Mouse (Mus musculus): ENCODE measurements around the gene Ak9.

DNA sequence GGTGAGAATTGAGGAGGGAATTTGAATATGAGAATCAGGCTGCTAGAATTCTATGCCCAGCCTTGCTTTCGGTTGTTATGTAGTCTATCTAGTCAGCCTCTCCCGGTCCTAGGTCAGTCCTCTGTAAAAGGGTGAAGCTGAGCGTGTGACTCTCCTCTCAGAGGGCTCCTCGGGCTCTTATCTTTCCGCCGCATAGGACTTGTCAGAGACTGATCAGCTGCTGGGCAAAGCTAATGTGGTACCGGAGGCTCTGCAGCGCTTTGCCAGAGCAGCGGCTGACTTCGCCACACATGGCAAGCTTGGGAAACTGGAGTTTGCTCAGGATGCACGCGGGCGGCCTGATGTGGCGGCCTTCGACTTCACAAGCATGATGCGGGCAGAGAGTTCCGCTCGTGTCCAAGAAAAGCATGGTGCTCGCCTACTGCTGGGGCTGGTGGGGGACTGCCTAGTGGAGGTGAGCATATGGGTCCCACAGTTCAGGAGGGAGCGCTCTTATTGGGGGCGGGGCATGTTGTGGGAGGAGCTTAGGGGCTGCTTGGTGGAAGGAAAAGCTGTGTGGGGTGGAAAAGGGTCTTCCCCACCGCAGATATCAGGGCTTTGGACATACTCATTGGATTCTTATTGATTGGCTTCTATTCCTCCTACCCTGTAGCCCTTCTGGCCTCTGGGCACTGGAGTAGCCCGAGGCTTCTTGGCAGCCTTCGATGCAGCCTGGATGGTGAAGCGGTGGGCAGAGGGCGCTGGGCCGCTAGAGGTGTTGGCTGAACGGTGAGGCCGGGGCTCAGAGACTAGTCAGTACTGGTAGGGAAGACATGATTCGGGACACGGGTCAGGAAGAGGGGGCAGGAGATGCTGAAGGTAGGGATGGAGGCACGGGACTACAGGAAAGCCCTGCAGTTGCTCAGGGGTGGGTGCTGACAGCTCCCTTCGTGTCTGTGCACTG, 177.4 kb downstream of the Ak9 start:
- TF ChIP-seq POLR2A (IDR thresholded peaks at IDR 0.05; ENCODE audit: borderline replicate concordance, extremely low read depth, insufficient read depth, insufficient read length, poor library complexity, severe bottlenecking) (no peak), CTCF (IDR thresholded peaks at IDR 0.05; ENCODE audit: borderline replicate concordance, extremely low read depth, insufficient read depth, insufficient read length) (no peak)
